Mouse (Mus musculus): ENCODE results near the gene Arfgef2.

The Arfgef2 gene

DNA sequence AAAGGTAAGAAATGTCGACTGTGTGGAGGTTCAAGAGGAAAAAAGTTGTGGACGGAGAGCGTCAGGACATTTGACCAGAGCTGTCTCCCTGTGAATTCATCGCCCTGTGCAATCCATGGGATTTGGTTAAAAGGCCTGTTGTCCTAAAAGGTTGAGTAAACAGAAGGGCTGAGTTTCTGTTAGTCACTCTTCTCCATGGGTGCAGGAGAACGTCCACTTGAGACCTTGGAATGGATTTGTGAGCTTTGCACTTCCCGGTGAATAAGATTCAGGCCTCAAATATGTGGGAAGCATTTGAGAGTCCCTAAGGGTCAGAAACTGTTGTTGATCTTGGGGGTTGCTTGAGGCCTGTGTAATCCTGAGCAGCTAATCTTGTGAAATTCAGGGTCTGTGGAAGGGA, 1.4 kb downstream of the Arfgef2 start:
- no peak for DNase-seq

DNA sequence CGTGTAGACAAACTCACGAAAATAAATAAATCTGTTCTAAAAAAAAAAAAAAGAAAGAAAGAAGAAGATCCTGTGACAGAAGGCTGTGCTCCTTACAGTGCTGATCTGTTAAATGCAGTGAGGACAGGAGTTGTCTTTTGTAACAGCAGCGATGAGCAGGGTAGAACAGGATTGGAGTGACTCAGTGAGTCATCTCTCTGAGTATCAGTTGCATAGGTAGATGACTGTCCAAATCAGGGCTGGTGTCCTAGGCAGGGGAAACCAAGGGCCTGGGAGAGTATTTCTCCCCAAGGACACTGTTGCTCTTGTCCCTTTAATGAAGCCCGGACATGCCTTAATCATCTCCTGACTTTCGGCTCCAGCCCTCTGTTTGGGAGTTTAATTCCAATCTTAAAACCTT, 4.1 kb downstream of the Arfgef2 start:
- DNase-seq = no peak

DNA sequence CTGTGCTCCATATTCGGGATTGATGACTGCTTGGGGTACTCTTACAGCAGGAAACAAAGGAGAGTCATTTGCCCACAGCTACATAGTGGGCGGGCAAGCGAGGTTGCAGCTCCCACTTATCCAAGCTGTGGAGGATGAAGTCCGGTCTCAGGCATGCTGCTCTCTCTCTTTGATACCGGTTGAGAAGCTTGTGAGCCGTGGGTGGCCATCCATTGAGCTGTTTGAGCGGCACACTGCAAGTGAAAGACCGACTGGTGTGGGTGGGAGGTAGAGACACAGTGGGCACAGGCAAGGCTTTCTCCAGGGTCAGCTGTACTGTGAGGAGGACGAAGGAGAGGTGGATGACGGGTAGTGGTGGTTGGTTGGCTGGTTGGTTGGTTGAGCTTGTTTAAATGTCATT, 5.4 kb downstream of the Arfgef2 start:
- no peak for DNase-seq

DNA sequence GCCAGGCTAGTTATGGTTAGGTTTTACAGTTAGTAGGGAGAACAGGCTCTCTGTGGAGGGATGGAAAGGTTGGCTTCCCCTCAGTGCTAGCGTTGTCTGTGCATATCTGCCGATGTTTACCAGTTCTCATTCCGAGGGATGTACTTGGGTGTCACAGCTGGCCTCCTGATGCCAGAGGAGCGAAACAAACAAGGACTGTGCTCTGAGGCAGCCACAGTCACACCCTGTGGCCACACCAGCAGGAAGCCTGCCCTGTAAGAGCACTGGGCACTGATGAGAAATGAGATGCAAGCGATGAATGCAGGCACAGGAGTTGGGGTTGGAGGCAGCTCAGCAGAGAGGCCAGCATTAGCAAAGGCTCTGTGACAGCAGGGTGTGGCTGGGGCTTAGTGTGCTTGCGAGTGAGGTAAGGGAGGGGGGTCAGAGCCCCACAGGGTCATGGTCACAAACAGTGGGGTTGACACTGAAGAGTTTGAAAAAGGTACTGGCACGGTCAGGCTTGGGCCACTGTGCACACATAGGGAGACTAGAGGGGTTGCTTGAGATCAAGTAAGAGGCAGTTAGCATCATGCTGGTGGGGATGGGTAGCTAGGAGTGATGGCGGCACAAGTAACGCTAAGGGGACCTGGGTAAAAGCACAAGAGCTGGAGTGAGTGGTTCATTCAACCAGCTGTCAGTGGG, 13.2 kb downstream of the Arfgef2 start:
- DNase-seq = no peak

DNA sequence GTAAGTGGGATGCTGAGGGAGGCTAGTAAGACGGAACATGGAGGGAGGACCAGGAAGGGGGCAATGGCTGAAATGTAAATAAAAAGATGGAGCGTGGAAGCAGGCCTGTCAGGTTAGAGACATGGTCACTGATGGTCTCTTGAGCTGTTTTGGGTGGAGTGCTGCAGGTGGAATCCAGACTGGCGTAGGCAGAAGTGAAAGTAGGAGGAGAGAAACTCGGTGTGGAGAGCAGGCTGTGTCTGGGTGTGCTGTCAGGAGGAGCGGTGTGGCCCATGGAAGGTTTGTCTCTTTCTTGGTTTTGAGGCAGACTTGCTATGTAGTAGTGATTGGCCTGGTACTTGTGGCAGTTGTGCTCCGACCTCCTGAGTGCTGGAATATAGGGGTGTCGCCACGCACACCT, 14.5 kb downstream of the Arfgef2 start:
- DNase-seq = no peak

DNA sequence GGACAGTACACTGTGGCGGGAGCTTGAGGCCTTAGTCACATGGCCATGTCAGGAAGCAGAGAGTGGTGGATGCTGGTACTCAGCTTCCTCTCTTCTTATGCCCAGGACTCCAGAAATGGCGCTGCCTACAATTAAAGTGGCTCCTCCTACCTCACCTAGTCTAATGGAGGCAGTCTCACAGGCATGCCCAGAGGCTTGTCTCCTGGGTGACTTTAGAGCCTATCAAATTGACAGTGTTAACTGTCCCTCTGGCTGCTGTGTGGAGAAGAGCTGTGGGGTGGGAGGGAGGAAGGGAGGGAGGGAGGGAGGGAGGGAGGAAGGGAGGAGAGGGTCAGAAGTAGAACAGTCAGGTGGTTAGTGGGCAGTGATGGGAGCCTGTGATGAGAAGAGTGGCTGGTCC, 15.5 kb downstream of the Arfgef2 start:
- no peak for DNase-seq

DNA sequence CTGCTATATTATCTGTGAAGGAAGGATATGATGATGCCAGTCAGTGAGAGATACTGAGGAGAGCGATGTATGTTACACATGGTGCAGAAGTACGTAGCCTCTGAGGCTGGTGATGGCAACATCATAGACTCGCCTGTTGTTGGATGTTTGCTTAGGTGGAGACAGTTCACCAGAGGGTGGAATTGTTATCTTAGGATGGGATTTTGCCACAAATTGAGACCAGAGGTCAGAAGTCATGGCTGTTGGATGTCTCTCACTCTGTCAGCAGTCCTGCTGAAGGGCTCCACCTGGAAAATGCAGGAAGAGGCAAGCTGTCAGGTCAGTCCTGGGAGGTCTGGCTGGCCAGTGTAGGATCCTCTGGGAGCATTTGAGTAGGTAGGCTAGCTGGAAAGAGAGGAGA, 16.0 kb downstream of the Arfgef2 start:
- DNase-seq = no peak

DNA sequence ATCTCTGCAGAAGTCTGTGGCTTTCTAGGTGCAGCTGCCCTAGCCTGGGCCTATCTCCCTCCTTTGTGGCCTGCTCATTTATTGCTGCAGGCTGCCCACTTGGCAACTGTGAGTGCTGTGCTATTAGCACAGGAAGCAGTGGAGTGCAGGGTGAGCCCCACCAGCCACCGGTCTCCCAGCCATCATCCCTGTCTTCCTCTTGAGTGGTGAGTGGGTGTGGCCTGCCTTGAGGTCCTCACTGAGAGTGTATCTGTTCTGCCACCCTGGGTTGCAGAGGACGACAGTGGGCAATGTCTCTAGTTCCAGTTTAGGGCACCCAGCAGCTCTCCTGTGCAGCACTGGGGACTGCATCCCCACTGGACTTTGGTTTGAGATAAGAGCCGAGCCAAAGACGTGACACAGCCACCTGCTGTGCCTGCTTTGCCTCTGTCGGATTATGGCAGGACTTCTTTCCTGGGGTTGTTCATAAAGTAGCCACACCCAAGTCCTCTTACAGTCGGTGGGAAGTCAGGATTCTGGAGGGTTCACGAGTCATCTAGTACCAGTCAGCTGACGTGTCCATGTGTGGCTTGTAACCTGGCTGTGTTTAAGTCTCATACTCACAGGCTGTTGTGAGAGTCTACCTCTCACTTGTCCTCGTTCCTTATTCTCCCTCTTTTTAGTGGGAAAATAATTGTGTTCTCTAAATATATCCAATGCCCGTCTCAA, 16.9 kb downstream of the Arfgef2 start:
- DNase-seq = no peak

DNA sequence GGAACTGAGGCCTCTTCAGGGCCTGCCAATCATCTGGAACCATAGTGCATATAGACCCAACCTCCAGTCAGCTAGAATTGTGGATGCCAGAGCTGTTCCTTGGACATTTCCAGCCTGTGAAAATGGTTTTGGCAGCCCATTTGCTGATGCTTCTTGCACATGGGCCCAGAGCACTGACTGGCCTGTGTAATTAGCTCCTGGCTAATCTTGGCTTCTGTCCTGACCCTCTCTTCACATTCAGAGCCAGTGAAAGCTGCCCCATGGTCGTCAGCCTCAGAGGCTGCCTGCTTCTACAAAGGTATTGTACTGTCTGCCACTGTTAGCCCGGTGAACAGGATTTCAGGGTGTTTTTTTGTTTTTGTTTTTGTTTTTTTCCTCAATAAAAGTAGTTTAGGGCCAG, 17.5 kb downstream of the Arfgef2 start:
- DNase-seq = no peak

DNA sequence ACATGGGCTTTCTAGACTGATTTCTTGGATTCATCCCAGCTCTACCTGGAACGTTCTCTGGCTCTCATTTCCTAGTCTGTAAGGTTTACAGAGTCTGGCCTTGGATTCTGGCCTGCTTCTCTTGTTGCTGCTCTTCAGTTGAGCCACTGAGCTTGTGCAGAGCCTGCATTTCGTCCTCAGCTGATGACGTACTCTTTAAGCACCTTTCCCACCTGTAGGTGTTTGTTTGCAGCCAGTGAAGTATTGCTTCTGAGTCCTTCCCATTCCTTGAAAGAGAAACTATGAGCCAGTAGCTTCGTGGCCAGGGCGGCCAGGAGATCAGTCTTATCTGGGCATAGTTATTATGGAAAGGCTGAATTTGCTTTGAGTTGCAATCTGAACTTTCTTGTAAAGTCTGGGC, 19.0 kb downstream of the Arfgef2 start:
- DNase-seq = no peak

DNA sequence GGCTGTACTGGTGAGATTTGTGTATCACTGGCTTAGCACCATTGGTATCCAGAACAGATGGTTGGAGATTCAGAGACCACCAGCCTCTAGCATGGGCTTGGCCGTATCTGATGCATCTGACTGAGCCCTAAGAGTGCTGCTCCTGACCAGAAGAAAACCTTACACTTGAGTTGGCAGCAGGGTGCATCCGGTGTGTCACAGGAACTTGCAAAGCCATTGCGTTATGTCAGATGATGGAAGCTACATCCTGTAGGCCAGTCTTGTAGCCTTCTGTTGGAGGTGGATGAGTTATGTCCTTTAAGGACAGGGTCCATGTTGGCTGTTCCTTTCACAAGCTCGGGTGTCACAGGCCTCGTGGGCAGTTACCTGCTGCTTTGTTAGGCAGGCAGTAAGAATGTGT, 19.6 kb downstream of the Arfgef2 start:
- DNase-seq = no peak

DNA sequence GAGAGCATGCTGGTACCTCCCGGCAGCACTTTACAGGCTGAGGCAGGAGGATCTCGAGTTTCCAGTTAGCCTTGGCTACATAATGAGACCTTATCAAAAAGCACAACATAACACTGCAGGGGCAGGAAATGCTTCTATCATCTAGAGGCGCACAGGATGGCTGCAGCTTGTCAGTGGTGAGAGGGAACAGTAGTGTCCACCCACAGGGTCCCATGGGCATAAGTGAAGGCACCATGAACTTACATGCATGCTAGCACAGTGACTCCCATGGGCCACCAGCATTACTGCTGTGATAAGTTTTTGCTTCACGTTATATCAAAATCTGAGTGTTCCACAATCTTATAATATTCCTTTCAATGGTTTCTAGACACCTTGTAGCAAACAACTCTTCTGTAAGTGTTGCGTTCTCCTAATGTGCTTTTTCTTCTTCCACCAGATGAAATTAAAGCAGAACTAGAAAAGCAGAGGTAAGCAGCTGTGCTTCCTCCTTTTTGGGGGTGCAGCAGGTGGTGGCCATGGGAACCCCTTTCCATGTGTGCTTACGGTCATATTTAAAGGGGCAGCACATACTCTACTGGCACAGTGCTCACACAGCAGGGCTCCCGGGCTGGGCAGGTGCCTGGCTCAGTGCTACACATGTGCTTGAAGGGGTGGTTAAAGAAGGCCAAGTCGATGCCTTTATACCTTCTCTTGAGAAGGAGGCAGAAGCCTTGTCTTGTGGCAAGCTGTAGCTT, 21.3 kb downstream of the Arfgef2 start:
- no peak for DNase-seq

DNA sequence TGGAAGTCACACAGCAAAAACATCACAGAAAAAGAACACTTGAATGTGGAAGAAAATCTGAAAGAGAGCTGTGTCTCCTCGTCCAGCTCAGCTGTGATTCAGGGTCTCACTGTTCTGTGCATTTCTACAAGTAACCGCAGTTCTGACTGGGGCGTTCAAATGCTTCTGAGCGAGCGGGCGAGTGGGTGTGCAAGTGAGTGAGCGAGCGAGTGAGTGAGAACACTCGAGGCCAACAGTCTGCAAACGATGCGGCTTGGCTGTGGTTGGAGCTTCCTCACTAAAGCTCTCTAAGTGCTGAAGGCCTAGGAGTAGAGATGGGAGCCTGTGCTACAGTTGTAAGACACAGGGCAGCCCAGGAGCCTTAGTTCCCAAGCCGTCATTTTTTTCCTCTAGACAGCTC, 22.9 kb downstream of the Arfgef2 start:
- DNase-seq = no peak

DNA sequence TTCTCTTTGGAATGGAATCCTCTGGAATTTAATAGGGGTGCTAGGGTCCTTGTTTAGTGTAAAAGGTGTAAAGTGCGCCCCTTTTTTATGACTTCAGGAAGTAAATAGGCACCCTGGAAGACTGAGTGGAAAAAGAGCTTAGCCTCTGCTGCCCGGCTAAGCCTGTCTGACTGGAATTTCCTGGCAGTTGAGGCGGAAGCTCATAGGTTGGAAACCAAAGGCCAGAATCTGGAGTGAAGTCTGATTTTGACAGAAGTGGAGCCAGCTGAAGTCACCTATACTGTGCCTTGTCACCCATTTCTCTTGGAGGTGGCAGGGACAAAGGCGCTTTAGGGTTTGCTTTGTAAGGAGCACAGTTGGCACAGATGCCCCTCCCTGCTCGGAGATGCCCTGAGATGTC, 25.0 kb downstream of the Arfgef2 start:
- DNase-seq = no peak

DNA sequence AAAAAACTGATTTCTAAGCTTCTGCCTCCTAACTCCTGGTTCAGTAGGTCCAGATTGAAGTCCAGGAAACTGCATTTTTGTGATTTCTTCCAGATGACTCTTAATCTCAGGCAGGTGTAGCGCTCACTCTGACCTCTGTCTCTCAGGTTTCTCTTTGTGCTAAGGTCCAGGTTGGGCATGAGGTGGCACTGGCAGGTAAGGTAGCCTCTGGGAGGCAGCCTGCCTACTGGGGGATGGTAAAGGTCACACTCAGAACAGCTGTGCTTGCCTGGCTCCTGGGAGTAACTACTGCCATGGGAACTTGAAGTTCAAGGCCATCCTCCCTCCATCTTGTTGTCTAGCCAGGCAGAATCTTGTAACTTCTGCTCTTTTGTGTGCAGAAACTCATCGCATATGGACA, 28.7 kb downstream of the Arfgef2 start:
- DNase-seq = no peak

DNA sequence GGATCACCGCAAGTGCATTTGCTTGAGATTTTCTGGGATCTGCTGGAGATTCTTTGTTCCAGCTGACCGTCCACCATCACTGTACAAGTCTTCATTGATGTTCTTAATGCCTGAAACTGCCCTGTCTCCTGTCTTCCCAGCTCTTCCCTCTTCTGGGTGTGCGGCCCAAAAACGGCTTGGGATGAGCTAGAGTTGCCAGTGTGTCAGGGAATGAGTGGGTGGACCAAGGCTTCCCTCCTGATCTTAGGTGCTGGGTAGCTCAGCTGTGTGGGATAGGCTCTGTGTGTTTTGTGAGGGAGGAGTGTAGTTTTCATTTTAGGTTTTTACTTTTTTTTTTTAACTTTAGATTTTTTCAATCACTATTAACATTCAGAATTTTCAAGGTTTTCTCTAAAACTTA, 29.4 kb downstream of the Arfgef2 start:
- no peak for DNase-seq

DNA sequence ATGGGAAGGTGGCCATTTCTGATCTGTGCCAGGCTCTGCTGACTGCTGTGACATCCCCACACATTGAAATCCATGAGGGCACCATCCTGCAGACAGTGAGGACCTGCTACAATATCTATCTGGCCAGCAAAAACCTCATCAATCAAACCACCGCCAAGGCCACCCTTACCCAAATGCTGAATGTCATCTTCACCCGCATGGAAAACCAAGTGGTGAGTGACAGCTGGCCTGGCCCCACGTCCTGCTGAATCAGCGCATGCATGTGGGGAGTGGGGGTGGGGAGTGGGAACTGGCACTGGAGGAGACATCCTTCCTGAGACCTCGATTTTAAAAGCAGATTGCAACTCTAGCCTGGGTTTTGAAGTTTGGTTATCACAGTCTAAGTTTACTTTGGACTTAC, 30.2 kb downstream of the Arfgef2 start:
- no peak for DNase-seq

DNA sequence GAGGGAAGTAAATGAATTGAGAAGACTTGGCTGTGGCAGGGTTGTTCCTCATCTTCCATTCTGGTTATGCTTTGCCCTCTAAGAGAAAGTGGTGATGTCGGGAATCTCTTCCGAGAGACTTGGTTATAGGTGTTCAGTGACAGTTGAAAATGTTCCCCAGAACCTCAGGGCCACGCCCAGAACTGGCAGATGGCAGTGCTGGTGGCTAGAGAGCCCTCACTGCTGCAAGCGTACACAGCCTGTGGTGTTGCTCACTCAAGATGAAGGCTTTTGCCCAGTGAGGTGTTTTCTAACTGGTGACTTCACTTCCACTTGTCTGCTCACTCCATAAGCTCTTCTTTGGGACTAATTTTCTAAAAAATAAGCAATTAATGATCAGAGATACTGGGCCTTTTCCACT, 36.4 kb downstream of the Arfgef2 start:
- DNase-seq = no peak

DNA sequence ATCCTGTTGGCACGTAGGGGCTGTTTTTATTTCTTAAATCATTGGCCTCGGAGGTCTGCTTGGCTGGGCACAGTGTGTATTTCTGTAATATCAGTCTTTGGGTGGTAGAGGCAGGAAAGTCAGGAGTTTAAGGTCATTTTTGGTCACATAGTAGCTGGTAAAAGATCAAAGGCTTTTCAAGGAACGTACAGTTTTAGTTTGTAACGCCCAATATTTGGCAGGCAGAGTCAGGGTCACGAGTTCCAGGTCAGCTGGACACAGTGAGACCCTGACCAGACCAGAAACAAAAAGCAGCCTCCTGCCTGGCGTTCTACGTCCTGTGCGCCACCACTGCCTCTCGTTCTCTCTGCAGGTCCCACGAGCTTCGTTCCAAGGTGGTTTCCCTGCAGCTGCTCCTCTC, 45.3 kb downstream of the Arfgef2 start:
- DNase-seq = no peak

DNA sequence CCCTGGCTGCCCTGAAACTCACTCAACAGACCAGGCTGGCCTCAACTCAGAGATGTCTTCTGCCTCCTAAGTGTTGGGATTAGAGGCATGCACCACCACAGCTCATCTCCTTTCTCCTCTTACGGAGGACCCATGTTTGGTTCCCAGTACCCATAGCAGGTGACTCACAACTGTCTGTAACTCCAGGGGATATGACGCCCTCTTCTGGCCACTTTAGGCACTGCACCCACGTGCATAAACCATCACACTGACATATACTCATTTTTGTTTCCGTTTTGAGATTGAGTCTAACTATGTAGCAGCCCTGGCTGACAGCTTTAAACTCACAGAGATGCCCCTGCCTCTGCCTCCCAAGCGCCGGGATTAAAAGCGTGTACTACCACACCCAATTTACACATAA, 46.9 kb downstream of the Arfgef2 start:
- DNase-seq = no peak

DNA sequence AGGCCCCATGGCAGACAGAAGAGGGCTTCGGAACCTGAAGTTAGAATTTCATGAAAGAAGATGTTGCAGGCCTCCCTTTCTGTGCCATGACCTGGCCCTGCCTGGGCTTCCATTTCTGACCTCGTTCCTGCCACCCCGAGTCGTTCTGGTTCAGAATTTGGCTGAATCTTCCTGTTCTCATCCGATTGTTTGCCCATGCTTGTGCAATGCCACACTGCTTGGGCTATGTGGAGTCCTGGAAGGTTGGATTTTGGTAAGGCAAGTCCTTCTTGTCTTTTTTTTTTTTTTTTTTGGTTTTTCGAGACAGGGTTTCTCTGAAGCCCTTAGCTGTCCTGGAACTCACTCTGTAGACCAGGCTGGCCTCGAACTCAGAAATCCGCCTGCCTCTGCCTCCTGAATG, 50.4 kb downstream of the Arfgef2 start:
- no peak for DNase-seq

DNA sequence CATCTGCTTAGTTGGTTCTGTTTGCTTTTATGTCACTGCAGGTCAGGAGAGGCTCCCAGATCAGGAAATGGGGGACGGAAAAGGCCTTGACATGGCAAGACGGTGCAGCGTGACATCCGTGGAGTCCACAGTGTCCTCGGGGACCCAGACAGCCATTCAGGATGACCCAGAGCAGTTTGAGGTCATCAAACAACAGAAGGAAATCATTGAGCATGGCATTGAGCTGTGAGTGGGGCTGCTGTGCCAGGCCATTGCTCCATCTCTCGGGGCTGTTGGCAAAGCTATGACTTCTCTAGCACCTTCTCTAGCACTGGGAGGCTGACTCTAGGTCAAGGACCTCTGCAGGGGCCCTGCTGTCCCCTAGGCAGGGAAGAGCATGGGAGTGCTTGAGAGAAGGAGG, 51.0 kb downstream of the Arfgef2 start:
- no peak for DNase-seq

DNA sequence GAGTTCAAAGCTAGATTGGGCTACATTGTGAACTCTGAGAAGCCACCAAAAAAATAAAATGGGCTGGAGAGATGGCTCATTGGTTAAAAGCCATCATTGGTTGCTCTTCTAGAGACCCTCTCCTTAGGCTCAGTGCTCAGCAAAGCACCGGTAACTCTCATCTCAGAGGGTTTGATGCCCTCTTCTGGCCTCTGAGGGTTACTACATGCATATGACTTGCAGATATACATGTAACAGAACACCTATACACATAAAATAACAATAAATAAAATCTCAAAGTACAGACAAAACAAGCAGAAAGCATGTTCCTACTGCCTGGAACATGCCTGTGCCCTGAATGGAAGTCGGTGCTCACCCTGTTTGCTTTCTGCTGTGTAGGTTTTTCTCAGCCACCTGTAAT, 51.7 kb downstream of the Arfgef2 start:
- DNase-seq = no peak

DNA sequence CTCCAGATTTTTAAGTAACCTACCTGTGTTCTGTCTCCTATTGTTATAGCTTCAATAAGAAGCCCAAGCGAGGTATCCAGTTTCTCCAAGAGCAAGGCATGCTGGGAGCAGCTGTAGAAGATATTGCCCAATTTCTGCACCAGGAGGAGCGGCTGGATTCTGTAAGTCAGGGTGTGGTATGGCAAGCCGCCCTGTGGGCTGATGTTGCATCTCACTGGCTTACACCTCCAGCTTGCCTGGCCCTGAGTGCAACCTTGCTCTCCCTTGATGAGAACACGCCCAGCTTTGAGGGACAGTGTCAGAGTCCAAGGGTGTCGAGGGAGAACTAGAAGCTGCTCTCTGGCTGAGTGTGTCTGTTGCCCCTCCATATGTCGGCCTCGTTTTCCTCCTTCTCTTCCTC, 53.8 kb downstream of the Arfgef2 start:
- DNase-seq = no peak

All from thymus, postnatal 36 days (tissue).